Mouse (Mus musculus) cerebellum, adult 2 months (tissue): ENCODE measurements around the gene Dlx3. TPM values are rescaled to one million over a fixed set of nuclear protein-coding genes. Genes with fewer than 3 reads are reported as not detected.
A peak's percentile ranks its signal among the peaks of the same experiment; 100 is the strongest.

Experiments
- DNase-seq, 2 experiments: peaks; one replicate each; pipeline ENCODE4 v3.0.0; 2021
- H3K27ac ChIP-seq: fragments of 200-500 bp; 2 replicates; pipeline ENCODE4 v1.5.1; 2012; ENCODE audit warnings: low read length, control low read depth, inconsistent platforms; ENCODE audit not compliant: insufficient read depth
- H3K27me3 ChIP-seq: fragments of 200-500 bp; 2 replicates; pipeline ENCODE4 v1.6.1; 2012; ENCODE audit warnings: inconsistent platforms, mild to moderate bottlenecking, low read length, moderate library complexity; ENCODE audit not compliant: control insufficient read depth, insufficient read depth
- H3K4me1 ChIP-seq: fragments of 200-500 bp; 2 replicates; pipeline ENCODE4 v1.6.1; 2011; ENCODE audit warnings: low read length; ENCODE audit not compliant: control insufficient read depth, insufficient read depth
- H3K4me3 ChIP-seq: fragments of 200-500 bp; replicated peaks from 2 replicates; pipeline ENCODE3; 2011; ENCODE audit warnings: mild to moderate bottlenecking, low read depth, low read length, control low read depth; ENCODE audit not compliant: insufficient read depth
- CTCF ChIP-seq: fragments of 200-500 bp; IDR thresholded peaks from 2 replicates; pipeline ENCODE4 v1.5.1; 2011; ENCODE audit warnings: low read depth, mild to moderate bottlenecking, control low read depth, low read length, moderate library complexity, borderline replicate concordance; ENCODE audit not compliant: insufficient read depth
- POLR2A ChIP-seq: fragments of 200-500 bp; IDR thresholded peaks from 2 replicates; pipeline ENCODE4 v1.6.1; 2011; ENCODE audit warnings: low read length, control low read depth, borderline replicate concordance; ENCODE audit not compliant: insufficient read depth
- WGBS: fragments of 180-500 bp; shearing (Covaris S2); methylation state at CpG from one replicate; pipeline ENCODE4 v1.1.7; 2018; 5-methylcytosine and 5-hydroxymethylcytosine counted together
- polyA plus RNA-seq: library from polyadenylated mRNA; depleted of rRNA; stranded (reverse); fragments of >200 nt; gene quantifications from 2 replicates; pipeline ENCODE4 v1.2.3, GENCODE M21; 2012

The Dlx3 gene
- polyA plus RNA-seq, 1 experiment: 0.38 TPM

DNA sequence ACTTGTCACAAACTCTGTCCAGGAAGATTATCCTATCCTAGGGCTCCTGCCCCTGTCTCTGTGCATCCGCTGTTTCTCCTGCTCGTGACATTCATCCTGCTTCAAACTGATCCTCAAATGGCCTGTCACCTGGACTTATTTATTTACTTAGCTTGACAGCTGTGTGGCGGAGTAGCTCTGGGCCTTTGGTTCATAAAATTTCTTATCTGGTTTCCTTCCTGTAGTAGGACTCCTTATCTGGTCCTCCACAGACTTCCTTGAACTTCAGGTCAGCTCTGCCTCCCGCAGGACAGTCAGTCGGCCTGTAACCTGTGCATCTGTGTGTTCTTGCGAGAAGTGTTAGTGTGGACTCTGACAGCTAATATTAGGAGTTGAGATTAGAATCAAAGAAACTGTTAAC, 15.7 kb upstream of the Dlx3 start:
- WGBS: 94% methylated on average over 6 of the region's 6 CpGs
- TF ChIP-seq POLR2A (no peak), CTCF (no peak)
- Histone ChIP-seq H3K4me3 (no peak overlapping the region), H3K27ac (no peak overlapping the region), H3K27me3 (no peaks in the 10 kb centered on the region), H3K4me1 (no peaks in the 10 kb centered on the region)
- no peak for DNase-seq

DNA sequence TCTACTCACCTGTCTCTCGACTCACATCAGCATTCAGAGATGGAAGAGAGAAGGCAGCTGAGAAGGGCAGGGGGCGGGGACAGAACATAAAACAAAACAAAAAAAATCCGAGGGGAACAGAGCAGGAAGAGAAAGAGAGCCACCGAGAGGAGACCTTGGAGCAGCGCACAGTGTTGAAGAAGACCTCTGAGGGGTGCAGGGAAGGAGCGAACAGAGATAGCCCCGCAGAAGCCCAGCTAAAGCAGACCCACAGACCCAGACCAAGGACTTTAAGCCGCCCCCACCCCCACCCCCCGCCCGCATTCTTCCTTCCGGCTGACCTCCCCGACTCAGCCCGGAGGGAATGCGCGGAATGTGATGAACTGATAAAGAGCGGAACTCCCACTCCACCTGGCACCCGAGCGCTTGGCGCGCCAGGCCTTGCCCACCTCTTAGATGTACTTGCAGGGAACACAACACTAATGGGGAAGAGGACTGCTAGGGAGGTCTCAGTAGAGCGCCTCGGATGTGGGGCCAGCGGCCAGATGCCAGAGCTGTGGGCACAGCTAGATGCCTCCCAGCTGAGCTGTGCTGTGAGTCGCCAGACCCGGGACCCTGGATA, 14.5 kb upstream of the Dlx3 start:
- Histone ChIP-seq H3K4me3 (no peak overlapping the region), H3K27me3 (no peaks in the 10 kb centered on the region), H3K27ac (no peak overlapping the region), H3K4me1 (no peaks in the 10 kb centered on the region)
- TF ChIP-seq POLR2A: no peak
- TF ChIP-seq CTCF: no peak
- no peak for DNase-seq
- WGBS: 32% methylated on average over 25 of the region's 25 CpGs

DNA sequence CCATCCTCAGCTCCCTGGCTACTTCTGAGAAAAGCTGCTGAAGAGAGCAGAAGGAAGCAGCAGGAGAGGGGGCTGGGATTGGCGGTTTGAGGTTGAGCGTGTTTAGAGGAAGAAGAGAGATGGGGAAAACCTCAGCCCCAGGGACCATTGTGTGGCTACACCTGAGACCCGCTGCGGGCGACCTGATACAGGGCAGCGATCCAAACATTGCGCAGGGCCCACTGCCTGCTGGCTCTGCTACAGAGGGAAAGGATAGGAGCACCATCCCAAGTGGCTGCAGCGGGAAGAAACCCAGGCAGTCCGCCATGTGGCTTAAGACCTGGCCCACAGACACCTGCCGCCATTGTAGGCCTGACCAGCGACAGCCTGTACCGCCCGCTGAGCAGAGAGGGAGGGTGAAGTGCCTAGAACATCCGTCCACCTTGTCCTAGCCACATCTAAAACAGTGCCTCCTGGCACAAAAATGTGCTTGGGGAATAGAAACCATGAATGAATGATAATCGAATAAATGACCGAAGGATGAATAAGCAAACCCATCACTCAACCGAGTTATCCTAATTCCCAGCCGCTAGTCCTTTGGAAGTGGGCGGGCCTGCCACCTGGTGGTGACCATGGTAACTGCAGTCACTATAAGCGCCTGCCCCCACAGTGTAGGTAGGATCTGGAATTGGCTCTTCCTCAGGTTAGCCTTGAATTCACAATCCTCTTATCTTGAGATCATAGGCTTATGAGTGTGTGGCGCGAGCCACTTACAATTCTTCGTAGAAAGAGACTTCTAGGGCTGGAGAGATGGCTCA, 13.3 kb upstream of the Dlx3 start:
- peak overlapping the region; percentile 53 for H3K4me3 ChIP-seq

DNA sequence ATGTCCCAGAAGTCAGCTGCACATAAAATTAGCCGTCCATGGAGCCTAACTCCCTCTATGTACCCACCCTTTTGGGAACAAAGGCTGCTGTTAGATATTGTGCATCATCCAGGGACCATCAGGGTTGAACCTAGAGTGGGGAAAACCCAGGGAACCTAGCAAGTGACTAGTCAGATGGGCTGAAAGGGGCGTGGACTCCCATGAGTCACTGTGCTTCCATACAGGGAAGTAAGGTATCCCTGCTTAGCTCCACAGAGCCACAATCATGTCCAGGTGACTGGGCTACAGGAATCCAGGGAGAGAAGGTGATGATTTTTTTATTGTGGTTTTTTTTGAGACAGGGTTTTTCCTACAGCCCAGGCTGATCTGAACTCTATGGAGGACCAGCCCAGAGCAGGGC, 10.9 kb upstream of the Dlx3 start:
- no peak for TF ChIP-seq CTCF
- TF ChIP-seq POLR2A: no peak
- H3K27ac ChIP-seq: no peak overlapping the region
- DNase-seq: no peak
- H3K4me3 ChIP-seq: no peak overlapping the region
- 92% methylated on average over 2 of the region's 2 CpGs for WGBS
- no peaks in the 10 kb centered on the region for H3K4me1 ChIP-seq
- H3K27me3 ChIP-seq: no peaks in the 10 kb centered on the region

More for the DNA sequence above, 13.3 kb upstream of the Dlx3 start:
- WGBS: 6% methylated on average over 23 of the region's 23 CpGs
- TF ChIP-seq CTCF (peak; percentile 98), POLR2A (no peak)
- peak; percentile 83 to 93 for DNase-seq
- Histone ChIP-seq H3K27me3 (no peaks in the 10 kb centered on the region), H3K4me1 (no peaks in the 10 kb centered on the region), H3K27ac (no peak overlapping the region)

DNA sequence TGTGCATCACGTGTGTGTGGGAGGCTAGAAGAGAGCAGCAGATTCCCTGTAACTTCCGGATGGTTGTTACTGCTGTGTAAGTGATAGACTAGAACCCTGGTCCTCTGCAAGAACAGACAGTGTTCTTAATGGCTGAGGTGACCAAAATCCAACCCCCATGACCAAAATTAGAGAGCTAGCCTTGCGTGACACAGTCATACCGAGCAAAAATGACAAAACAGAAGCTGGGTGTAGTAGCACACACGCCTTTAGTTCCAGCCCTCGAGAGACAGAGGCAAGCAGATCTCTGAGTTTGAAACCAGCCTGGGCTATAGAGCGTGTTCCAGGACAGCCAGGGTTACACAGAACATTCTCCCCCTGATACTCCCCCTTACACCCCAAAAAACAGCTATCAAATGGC, 9.8 kb upstream of the Dlx3 start:
- no peak for DNase-seq
- WGBS: 94% methylated on average over 7 of the region's 7 CpGs
- H3K4me1 ChIP-seq: no peaks in the 10 kb centered on the region
- H3K4me3 ChIP-seq: no peak overlapping the region
- no peak overlapping the region for H3K27ac ChIP-seq
- no peaks in the 10 kb centered on the region for H3K27me3 ChIP-seq
- TF ChIP-seq CTCF (no peak), POLR2A (no peak)

DNA sequence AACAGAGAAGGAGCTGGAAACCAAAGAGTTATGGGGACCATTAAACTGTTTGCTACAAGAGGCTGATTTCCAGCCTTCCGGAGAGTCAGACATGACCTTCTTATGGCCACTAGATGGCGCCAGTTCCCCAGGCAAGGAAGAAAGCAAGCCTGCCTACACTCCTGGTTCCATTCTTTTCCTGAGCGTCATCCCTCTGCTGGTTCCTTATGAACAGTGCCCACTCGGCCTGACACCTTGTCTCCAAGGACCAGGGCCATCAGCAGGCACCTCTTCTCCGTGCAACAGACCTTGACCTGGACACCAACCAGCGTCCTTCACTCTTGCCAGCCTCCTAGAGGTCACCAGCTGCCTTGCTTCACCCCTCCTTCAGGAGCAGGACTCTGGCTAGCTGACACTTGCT, 2.9 kb upstream of the Dlx3 start:
- 0% methylated on average over 6 of the region's 6 CpGs for WGBS
- H3K27ac ChIP-seq: no peak overlapping the region
- H3K4me1 ChIP-seq: 0 out of 2 replicates have a peak, but pooled peaks cover 3% of the 10 kb centered on the region
- no peak for TF ChIP-seq POLR2A
- peak; percentile 98 for TF ChIP-seq CTCF
- H3K27me3 ChIP-seq: peaks cover 2% of the 10 kb centered on the region; the same call in 1 of the 2 replicates
- H3K4me3 ChIP-seq: no peak overlapping the region
- DNase-seq: peak; percentile 65 to 72

DNA sequence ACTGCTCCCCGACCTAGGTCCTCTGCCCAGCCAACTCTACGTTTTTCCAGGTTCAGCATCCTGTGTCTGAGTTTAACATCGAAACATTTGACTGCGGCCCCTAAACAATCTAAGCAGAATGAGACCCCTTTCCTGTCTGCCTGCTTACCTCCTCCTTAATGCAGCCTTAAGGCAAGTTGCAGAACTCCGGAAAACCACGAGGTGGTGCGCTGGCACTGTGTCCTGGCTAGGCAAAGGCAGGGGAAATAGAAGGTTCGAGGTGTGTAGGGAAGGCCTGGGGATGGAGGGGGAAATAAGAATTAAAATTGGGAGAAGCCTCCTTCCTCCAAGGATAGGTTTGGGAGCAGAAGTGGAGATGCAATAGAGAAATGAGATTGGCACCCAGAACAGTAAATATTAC, 1.4 kb upstream of the Dlx3 start:
- Histone ChIP-seq H3K4me3 (no peak overlapping the region), H3K27ac (no peak overlapping the region), H3K27me3 (peaks cover 2% of the 10 kb centered on the region; the same call in 1 of the 2 replicates), H3K4me1 (0 out of 2 replicates have a peak, but pooled peaks cover 3% of the 10 kb centered on the region)
- DNase-seq: peak; percentile 38 to 75
- TF ChIP-seq POLR2A: no peak
- peak; percentile 79 for TF ChIP-seq CTCF
- 11% methylated on average over 8 of the region's 8 CpGs for WGBS

DNA sequence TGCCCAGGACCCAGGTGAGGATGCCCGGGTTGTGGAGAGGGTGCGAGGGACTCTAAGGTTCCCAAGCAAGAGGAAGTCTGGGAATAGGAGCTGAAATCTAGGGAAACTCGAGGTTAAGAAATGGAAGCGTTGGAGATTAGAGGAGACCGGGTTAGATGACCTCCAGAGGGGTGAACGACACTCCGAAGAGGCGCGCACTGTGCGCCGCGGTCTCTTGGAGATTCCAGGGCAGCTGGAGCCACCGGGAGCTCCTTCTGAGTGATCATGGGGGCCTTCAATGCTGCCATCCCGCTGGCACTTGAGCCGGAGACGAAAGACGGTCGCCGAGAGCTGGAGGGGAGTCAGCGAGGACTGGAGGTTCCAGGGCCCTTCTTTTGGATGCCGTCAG, 708 bp downstream of the Dlx3 start:
- no peak overlapping the region for H3K4me3 ChIP-seq
- DNase-seq: no peak
- peaks cover 2% of the 10 kb centered on the region; the same call in 1 of the 2 replicates for H3K27me3 ChIP-seq
- no peak overlapping the region for H3K27ac ChIP-seq
- 1% methylated on average over 21 of the region's 21 CpGs for WGBS
- H3K4me1 ChIP-seq: 0 out of 2 replicates have a peak, but pooled peaks cover 3% of the 10 kb centered on the region
- TF ChIP-seq CTCF (no peak), POLR2A (no peak)
